ENCODE assay signal across 16 mouse cellular contexts in genomic region chr9:45549796-45550195, GRCm38 (mm10).
DNase-seq lines count a peak whose midpoint lies in the region; ATAC-seq and TF ChIP-seq lines count a peak whose summit lies in the region.
"Had no signal": no experiment of that assay in that cellular context is flagged by ENCODE, and none has a peak within 500 bp of the region (broad histone marks: within the 10 kb centered on the region; RNA-seq: fewer than 3 reads in every experiment).

No protein-coding gene starts in this region.

- no peak overlapping the region for H3K4me2 ChIP-seq in midbrain, embryonic 11.5 days
- no peak overlapping the region for H3K4me2 ChIP-seq in forebrain, embryonic 15.5 days (replicated peaks)
- no peak overlapping the region for H3K4me2 ChIP-seq in midbrain, embryonic 12.5 days (replicated peaks)
- no peak overlapping the region for H3K4me2 ChIP-seq in lung, postnatal 0 days (replicated peaks; ENCODE audit: low read depth, low read length)
- H3K4me2 ChIP-seq: limb, embryonic 13.5 days; liver, embryonic 15.5 days had no signal

- H3K27me3 ChIP-seq in midbrain, embryonic 10.5 days (ENCODE audit: low read depth, poor library complexity, severe bottlenecking): no peaks in the 10 kb centered on the region
- H3K27me3 ChIP-seq in midbrain, embryonic 11.5 days (ENCODE audit: control insufficient read depth, insufficient read depth, low read length): no peaks in the 10 kb centered on the region
- H3K27me3 ChIP-seq in forebrain, embryonic 15.5 days: no peaks in the 10 kb centered on the region
- no peaks in the 10 kb centered on the region for H3K27me3 ChIP-seq in midbrain, embryonic 12.5 days
- no peaks in the 10 kb centered on the region for H3K27me3 ChIP-seq in lung, postnatal 0 days (replicated peaks; ENCODE audit: insufficient read depth, low read length)
- H3K27me3 ChIP-seq: liver, embryonic 15.5 days had no signal

- H3K36me3 ChIP-seq in midbrain, embryonic 10.5 days: no peaks in the 10 kb centered on the region
- no peaks in the 10 kb centered on the region for H3K36me3 ChIP-seq in midbrain, embryonic 11.5 days (ENCODE audit: control insufficient read depth, insufficient read depth, low read length)
- H3K36me3 ChIP-seq in forebrain, embryonic 15.5 days: no peaks in the 10 kb centered on the region
- H3K36me3 ChIP-seq in midbrain, embryonic 12.5 days: no peaks in the 10 kb centered on the region
- no peaks in the 10 kb centered on the region for H3K36me3 ChIP-seq in lung, postnatal 0 days (ENCODE audit: insufficient read depth, low read length)
- H3K36me3 ChIP-seq: G1E; limb, embryonic 13.5 days; liver, embryonic 15.5 days had no signal

- H3K4me1 ChIP-seq in midbrain, embryonic 10.5 days: peaks cover 44% of the 10 kb centered on the region
- peaks cover 12% of the 10 kb centered on the region for H3K4me1 ChIP-seq in midbrain, embryonic 11.5 days (ENCODE audit: control insufficient read depth, insufficient read depth, low read length)
- peaks cover 37% of the 10 kb centered on the region for H3K4me1 ChIP-seq in forebrain, embryonic 15.5 days
- peaks cover 39% of the 10 kb centered on the region for H3K4me1 ChIP-seq in midbrain, embryonic 12.5 days
- no peaks in the 10 kb centered on the region for H3K4me1 ChIP-seq in lung, postnatal 0 days (ENCODE audit: insufficient read depth, low read depth, low read length)

- H3K9ac ChIP-seq in midbrain, embryonic 11.5 days (ENCODE audit: low read length): no peak overlapping the region
- H3K9ac ChIP-seq in forebrain, embryonic 15.5 days (replicated peaks): no peak overlapping the region
- H3K9ac ChIP-seq in midbrain, embryonic 12.5 days (replicated peaks): no peak overlapping the region
- H3K9ac ChIP-seq in lung, postnatal 0 days (replicated peaks; ENCODE audit: low read depth): no peak overlapping the region
- H3K9ac ChIP-seq: limb, embryonic 13.5 days; liver, embryonic 15.5 days had no signal

- TF ChIP-seq CTCF in lung, postnatal 0 days (IDR thresholded peaks at IDR 0.05): no peak

- H3K9me3 ChIP-seq in midbrain, embryonic 10.5 days (replicated peaks): no peaks in the 10 kb centered on the region
- no peaks in the 10 kb centered on the region for H3K9me3 ChIP-seq in midbrain, embryonic 11.5 days (ENCODE audit: control insufficient read depth, low read length)
- no peaks in the 10 kb centered on the region for H3K9me3 ChIP-seq in forebrain, embryonic 15.5 days
- no peaks in the 10 kb centered on the region for H3K9me3 ChIP-seq in midbrain, embryonic 12.5 days
- no peaks in the 10 kb centered on the region for H3K9me3 ChIP-seq in lung, postnatal 0 days (ENCODE audit: low read length)
- H3K9me3 ChIP-seq: G1E; limb, embryonic 13.5 days; liver, embryonic 15.5 days had no signal

- no peak overlapping the region for H3K4me3 ChIP-seq in midbrain, embryonic 10.5 days
- H3K4me3 ChIP-seq in midbrain, embryonic 11.5 days (ENCODE audit: low read depth, low read length): no peak overlapping the region
- no peak overlapping the region for H3K4me3 ChIP-seq in forebrain, embryonic 15.5 days
- no peak overlapping the region for H3K4me3 ChIP-seq in midbrain, embryonic 12.5 days
- no peak overlapping the region for H3K4me3 ChIP-seq in lung, postnatal 0 days (ENCODE audit: low read depth, low read length)
- H3K4me3 ChIP-seq: erythroblast, embryonic 14.5 days; limb, embryonic 13.5 days; liver, embryonic 15.5 days had no signal

- peak overlapping the region; percentile 61 for H3K27ac ChIP-seq in midbrain, embryonic 10.5 days (replicated peaks)
- no peak overlapping the region for H3K27ac ChIP-seq in midbrain, embryonic 11.5 days (ENCODE audit: low read depth, low read length)
- H3K27ac ChIP-seq in forebrain, embryonic 15.5 days (replicated peaks): peak overlapping the region; percentile 91
- peak overlapping the region; percentile 60 for H3K27ac ChIP-seq in midbrain, embryonic 12.5 days (replicated peaks)
- no peak overlapping the region for H3K27ac ChIP-seq in lung, postnatal 0 days (ENCODE audit: low read length)
- H3K27ac ChIP-seq: limb, embryonic 13.5 days; liver, embryonic 15.5 days had no signal

- no peak; the same call in 1 of the 2 replicates for ATAC-seq in midbrain, embryonic 11.5 days (ENCODE audit: low FRiP score)
- peak; percentile 23; the same call in 1 of the 2 replicates for ATAC-seq in forebrain, embryonic 15.5 days (replicated peaks)
- peak; percentile 28; the same call in 1 of the 2 replicates for ATAC-seq in midbrain, embryonic 12.5 days (ENCODE audit: low FRiP score, low read depth)
- no peak for ATAC-seq in lung, postnatal 0 days

- no peak for DNase-seq in midbrain, embryonic 10.5 days (ENCODE audit: low spot score)
- no peak for DNase-seq in midbrain, embryonic 11.5 days (ENCODE audit: low spot score, missing footprints)
- no peak for DNase-seq in lung, postnatal 0 days (ENCODE audit: low spot score)
- DNase-seq in lung, postnatal 36 days: no peak
- DNase-seq in right cerebral cortex, postnatal 25 days: no peak
- DNase-seq: adrenal gland, postnatal 10 days; kidney, adult 2 months; kidney, postnatal 4 days; right cerebral cortex, postnatal 14 days; thymus, postnatal 36 days had no signal

- 28% methylated on average over 5 of the region's 5 CpGs for WGBS in midbrain, embryonic 10.5 days
- WGBS in midbrain, embryonic 11.5 days: 26% methylated on average over 5 of the region's 5 CpGs
- 17% methylated on average over 5 of the region's 5 CpGs for WGBS in forebrain, embryonic 15.5 days
- WGBS in midbrain, embryonic 12.5 days: 29% methylated on average over 5 of the region's 5 CpGs
- WGBS in lung, postnatal 0 days: 51% methylated on average over 5 of the region's 5 CpGs

- no peak for TF ChIP-seq EP300 in lung, postnatal 0 days (IDR thresholded peaks at IDR 0.05)

Comparison
In these comparisons a context has a peak if more than half of its experiments do, and no peak if none do; other contexts are left out.
1. H3K27ac ChIP-seq: peak in midbrain, embryonic 10.5 days (single experiment), forebrain, embryonic 15.5 days (single experiment) and midbrain, embryonic 12.5 days (single experiment); none in midbrain, embryonic 11.5 days (single experiment) and lung, postnatal 0 days (single experiment).
2. ATAC-seq: peak in forebrain, embryonic 15.5 days (single experiment) and midbrain, embryonic 12.5 days (single experiment); none in midbrain, embryonic 11.5 days (single experiment) and lung, postnatal 0 days (single experiment).